Mouse (Mus musculus) kidney, adult 2 months (tissue): ENCODE results near the gene Scnn1a.

ENCODE experiments used
- CTCF ChIP-seq: fragments of 200-500 bp; conservative IDR thresholded peaks from 2 replicates; pipeline ENCODE4 v1.5.1; 2011; ENCODE audit warnings: low read depth, mild to moderate bottlenecking, control low read depth, low read length, moderate library complexity, mixed read lengths; ENCODE audit not compliant: insufficient read depth, insufficient read length
- POLR2A ChIP-seq: fragments of 200-500 bp; IDR thresholded peaks from one replicate; pipeline ENCODE4 v1.6.1; 2011; ENCODE audit warnings: low read depth, low read length, control low read depth

- TF ChIP-seq CTCF: no peak
- TF ChIP-seq POLR2A: no peak
Observed at GRCm38 (mm10) chr6:125318981-125319918, 1.2 kb upstream of the Scnn1a start.
